Mouse (Mus musculus) bone marrow macrophage, adult 2 months (primary cell): ENCODE data around the gene Col4a3.

Source experiments
- CTCF ChIP-seq: IDR thresholded peaks from 2 replicates; pipeline ENCODE4 v1.5.1; 2012; ENCODE audit warnings: low read depth, mild to moderate bottlenecking, low read length, moderate library complexity
- POLR2A ChIP-seq: IDR thresholded peaks from 2 replicates; pipeline ENCODE4 v1.6.1; 2012; ENCODE audit warnings: mild to moderate bottlenecking, low read depth, low read length, borderline replicate concordance

- TF ChIP-seq CTCF: no peak
- no peak for TF ChIP-seq POLR2A
Observed at GRCm38 (mm10) chr1:82717816-82718512, 131.2 kb downstream of the Col4a3 start.
